Mouse (Mus musculus) heart, adult 8-10 months (tissue): ENCODE results near the gene Rpl41. TPM values are rescaled to one million over a fixed set of nuclear protein-coding genes. Genes with fewer than 3 reads are reported as not detected.
"Not testable (repeated sequence)": the region's sequence is repeated elsewhere in the genome, so short reads cannot be mapped to it uniquely, and the experiment has no call there.

Experiments used
- DNase-seq: peaks from one replicate; pipeline ENCODE4 v3.0.0; 2022; ENCODE audit warnings: low spot score
- total RNA-seq, 4 experiments: library from RNA; stranded (reverse); gene quantifications; 2 replicates each; pipeline ENCODE4 v1.2.4; 2022

Rpl41 gene
- total RNA-seq, 4 experiments from 2014 or later, result 1,313 to 1,574 (median 1,476) TPM

- peak; percentile 57 for DNase-seq
Measured at GRCm38 (mm10) chr10:128524732-128525662, 24.1 kb downstream of the Rpl41 start.

GRCm38 (mm10) chr10:128524111-128524731 is 24.9 kb downstream of the Rpl41 start:
- no peak for DNase-seq

GRCm38 (mm10) chr10:128522351-128522750 is 26.8 kb downstream of the Rpl41 start:
- DNase-seq, result no peak

- DNase-seq, result no peak
Measured at GRCm38 (mm10) chr10:128520591-128520990, 28.5 kb downstream of the Rpl41 start.

- DNase-seq, result peak; percentile 45
Measured at GRCm38 (mm10) chr10:128518833-128519232, 30.3 kb downstream of the Rpl41 start.

- DNase-seq, result no peak
Measured at GRCm38 (mm10) chr10:128516677-128517076, 32.4 kb downstream of the Rpl41 start.

GRCm38 (mm10) chr10:128516029-128516428 is 33.1 kb downstream of the Rpl41 start:
- DNase-seq, result no peak

GRCm38 (mm10) chr10:128515044-128515443 is 34.1 kb downstream of the Rpl41 start:
- no peak for DNase-seq

- DNase-seq, result no peak
Measured at GRCm38 (mm10) chr10:128511761-128512160, 37.3 kb downstream of the Rpl41 start.

- DNase-seq, result no peak
Measured at GRCm38 (mm10) chr10:128511189-128511588, 37.9 kb downstream of the Rpl41 start.

- no peak for DNase-seq
Measured at GRCm38 (mm10) chr10:128510301-128510700, 38.8 kb downstream of the Rpl41 start.

GRCm38 (mm10) chr10:128509831-128510230 is 39.3 kb downstream of the Rpl41 start:
- DNase-seq, result no peak

GRCm38 (mm10) chr10:128509203-128509602 is 39.9 kb downstream of the Rpl41 start:
- DNase-seq, result no peak

- DNase-seq, result no peak
Measured at GRCm38 (mm10) chr10:128508260-128508659, 40.8 kb downstream of the Rpl41 start.

- DNase-seq, result no peak
Measured at GRCm38 (mm10) chr10:128505974-128506373, 43.1 kb downstream of the Rpl41 start.

GRCm38 (mm10) chr10:128505371-128505667 is 43.8 kb downstream of the Rpl41 start:
- not testable (repeated sequence) for DNase-seq

- DNase-seq, result no peak
Measured at GRCm38 (mm10) chr10:128504641-128505370, 44.3 kb downstream of the Rpl41 start.

GRCm38 (mm10) chr10:128504012-128504411 is 45.1 kb downstream of the Rpl41 start:
- DNase-seq, result no peak

GRCm38 (mm10) chr10:128503532-128503931 is 45.6 kb downstream of the Rpl41 start:
- DNase-seq, result no peak

GRCm38 (mm10) chr10:128502341-128502740 is 46.8 kb downstream of the Rpl41 start:
- DNase-seq, result peak; percentile 57

- DNase-seq, result peak; percentile 71
Measured at GRCm38 (mm10) chr10:128499116-128499671, 49.9 kb downstream of the Rpl41 start.

GRCm38 (mm10) chr10:128498590-128498989 is 50.5 kb downstream of the Rpl41 start, which contains the start of gene Myl6b:
TSS of gene Myl6b (minus strand) at chr10:128498685.
- DNase-seq, result peak; percentile 97
